14 mouse cellular contexts compared by ENCODE assay signal in the genomic region with DNA sequence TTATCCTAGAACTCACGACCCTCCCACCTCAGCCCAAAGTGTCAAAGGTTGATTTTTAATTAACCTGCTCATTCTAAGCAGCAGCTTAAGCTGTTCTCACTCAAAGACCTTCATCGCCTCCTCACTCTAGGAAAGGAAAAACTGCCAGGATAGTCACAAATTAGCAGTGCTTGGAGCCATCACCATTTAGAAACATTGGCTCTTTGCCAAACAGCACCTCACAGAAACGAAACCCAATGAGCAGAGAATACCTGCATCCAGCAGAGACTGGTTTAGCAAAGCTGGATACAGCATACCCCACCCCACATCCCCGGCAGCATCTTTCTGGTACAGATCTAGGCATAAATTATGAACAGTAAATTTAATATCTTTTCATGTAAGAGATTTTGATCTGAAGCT.
"Had no signal": no experiment of that assay in that cellular context is flagged by ENCODE, and none has a peak within 500 bp of the region (broad histone marks: within the 10 kb centered on the region; RNA-seq: fewer than 3 reads in every experiment).

No protein-coding gene starts in this region.

- H3K4me3 ChIP-seq: megakaryocyte, embryonic 14.5 days; midbrain, embryonic 13.5 days; neural tube, embryonic 12.5 days; stomach, embryonic 15.5 days had no signal

- H3K36me3 ChIP-seq: stomach, embryonic 15.5 days had no signal

- H3K4me2 ChIP-seq: lung, embryonic 14.5 days; midbrain, embryonic 11.5 days; midbrain, embryonic 13.5 days; neural tube, embryonic 12.5 days; stomach, embryonic 15.5 days had no signal

- H3K9ac ChIP-seq: lung, embryonic 14.5 days; midbrain, embryonic 13.5 days; neural tube, embryonic 12.5 days; stomach, embryonic 15.5 days had no signal

- H3K9me3 ChIP-seq: midbrain, embryonic 13.5 days; neural tube, embryonic 12.5 days; stomach, embryonic 15.5 days had no signal

- H3K27ac ChIP-seq: midbrain, embryonic 13.5 days; neural tube, embryonic 12.5 days; stomach, embryonic 15.5 days; stomach, postnatal 0 days had no signal

- H3K27me3 ChIP-seq: megakaryocyte, embryonic 14.5 days; midbrain, embryonic 13.5 days; neural tube, embryonic 12.5 days; stomach, embryonic 15.5 days had no signal

- ATAC-seq: midbrain, embryonic 13.5 days had no signal

- H3K4me1 ChIP-seq: midbrain, embryonic 13.5 days had no signal

- DNase-seq: lung, adult 18-20 months; lung, embryonic 14.5 days; lung, postnatal 10 days; lung, postnatal 4 days; right cerebral cortex, postnatal 14 days; thymus, adult 2 months; thymus, postnatal 25 days; thymus, postnatal 4 days had no signal
